Mouse (Mus musculus) large intestine, adult 2 months (tissue): Measurements from ENCODE around the gene Adamts3. TPM values are rescaled to one million over a fixed set of nuclear protein-coding genes. Genes with fewer than 3 reads are reported as not detected.

Experiments
- DNase-seq: peaks from one replicate; pipeline ENCODE4 v3.0.0-alpha.2; 2012; ENCODE audit warnings: low read depth, low spot score
- WGBS: fragments of 180-500 bp; shearing (Covaris S2); methylation state at CpG from one replicate; pipeline ENCODE4 v1.1.7; 2018; 5-methylcytosine and 5-hydroxymethylcytosine counted together
- polyA plus RNA-seq: library from polyadenylated mRNA; depleted of rRNA; stranded (reverse); fragments of >200 nt; gene quantifications from 2 replicates; pipeline ENCODE4 v1.2.3, GENCODE M21; 2012; rRNA removed

Gene Adamts3
- polyA plus RNA-seq: 0.21 and 0.63 TPM in 2 replicates

GRCm38 (mm10) chr5:89883051-89883907, at the start of gene Adamts3:
Gene Adamts3 (minus strand): TSS chr5:89883334.
- no peak for DNase-seq
- WGBS: 3% methylated on average over 64 of the region's 78 CpGs

GRCm38 (mm10) chr5:89931511-89931910, 48.4 kb upstream of the Adamts3 start:
- no peak for DNase-seq
- 69% methylated on average over 4 of the region's 4 CpGs for WGBS

DNA sequence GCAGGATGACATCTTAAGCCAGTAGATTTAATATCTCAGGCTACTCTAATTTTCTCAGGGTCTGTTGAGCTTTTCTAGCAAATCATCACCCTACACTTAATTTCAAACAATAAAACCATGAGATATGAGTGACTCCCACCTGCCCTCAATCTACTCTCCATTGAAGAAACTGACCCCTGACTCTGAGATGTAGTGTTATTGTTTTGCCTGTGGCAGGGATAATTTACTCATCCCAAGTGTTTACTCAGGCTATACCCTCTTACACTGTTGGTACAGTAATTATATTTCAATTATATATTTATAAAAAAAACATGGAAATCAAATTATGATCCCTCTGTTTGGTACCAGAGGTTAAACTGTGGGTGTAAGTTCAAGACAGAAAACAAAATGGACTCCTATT, 29.2 kb upstream of the Adamts3 start:
- DNase-seq: no peak

DNA sequence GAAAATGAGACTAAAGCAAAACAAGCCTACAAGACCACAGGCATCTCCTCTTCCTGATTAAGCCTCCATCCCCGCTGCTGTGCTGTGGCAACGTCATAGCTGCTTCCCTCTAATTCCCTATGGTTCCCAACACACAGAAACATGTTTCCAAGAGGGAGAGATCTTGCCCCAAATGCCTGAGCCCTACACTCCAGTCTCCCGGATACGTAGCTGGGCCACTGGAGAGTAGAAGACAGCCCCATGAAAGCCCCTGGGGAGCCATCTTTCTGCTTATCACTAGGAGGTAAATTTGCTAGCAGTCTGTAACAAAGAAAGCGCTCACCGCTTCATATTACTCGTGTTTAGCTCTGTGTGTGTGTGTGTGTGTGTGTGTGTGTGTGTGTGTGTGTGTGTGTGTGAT, 28.8 kb upstream of the Adamts3 start:
- no peak for DNase-seq
- WGBS: 73% methylated on average over 7 of the region's 7 CpGs

DNA sequence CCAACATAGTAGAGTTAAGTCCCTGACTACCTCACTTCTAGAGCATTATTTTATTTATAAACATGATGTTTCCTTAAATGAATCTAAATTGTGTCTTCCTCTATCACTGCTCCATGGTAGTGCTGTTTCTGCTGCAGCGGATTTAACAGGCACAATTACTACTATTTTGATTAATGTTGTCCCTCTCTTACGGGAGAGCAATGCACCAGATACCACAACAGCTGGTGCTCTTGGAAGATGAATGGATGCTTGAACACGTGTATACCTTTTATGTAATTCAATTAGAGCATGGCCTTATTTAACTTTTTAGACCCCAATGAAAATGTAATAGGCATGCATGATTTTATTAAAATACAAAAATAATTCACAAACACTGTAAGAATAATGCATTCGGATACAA, 28.4 kb upstream of the Adamts3 start:
- no peak for DNase-seq
- 83% methylated on average over 4 of the region's 4 CpGs for WGBS

GRCm38 (mm10) chr5:89906884-89907431, 23.8 kb upstream of the Adamts3 start:
- WGBS: 82% methylated on average over 13 of the region's 13 CpGs
- DNase-seq: no peak

DNA sequence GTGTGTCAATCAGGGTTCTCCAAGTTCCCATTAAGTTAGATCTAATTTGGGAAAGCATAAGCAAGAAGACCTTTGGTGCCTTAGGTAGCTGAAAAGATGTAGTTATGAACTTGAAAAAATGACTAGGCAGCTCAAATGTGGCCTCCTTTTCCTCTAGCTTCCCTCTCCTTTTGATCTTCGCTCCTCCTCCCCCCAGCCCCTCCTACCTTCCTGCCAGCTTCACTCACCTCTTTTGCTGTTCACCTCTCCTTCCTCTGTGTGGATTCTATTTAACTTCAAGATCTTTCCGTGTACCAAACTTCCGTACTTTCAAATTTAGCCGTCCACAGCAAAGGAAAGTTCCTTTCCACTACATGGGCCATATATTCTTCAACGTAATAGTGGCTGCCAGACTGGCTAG, 17.9 kb upstream of the Adamts3 start:
- no peak for DNase-seq
- WGBS: 81% methylated on average over 5 of the region's 5 CpGs

- 45% methylated on average over 9 of the region's 9 CpGs for WGBS
- DNase-seq: no peak
These were observed 14.4 kb upstream of the Adamts3 start for GRCm38 (mm10) chr5:89897495-89897894.

DNA sequence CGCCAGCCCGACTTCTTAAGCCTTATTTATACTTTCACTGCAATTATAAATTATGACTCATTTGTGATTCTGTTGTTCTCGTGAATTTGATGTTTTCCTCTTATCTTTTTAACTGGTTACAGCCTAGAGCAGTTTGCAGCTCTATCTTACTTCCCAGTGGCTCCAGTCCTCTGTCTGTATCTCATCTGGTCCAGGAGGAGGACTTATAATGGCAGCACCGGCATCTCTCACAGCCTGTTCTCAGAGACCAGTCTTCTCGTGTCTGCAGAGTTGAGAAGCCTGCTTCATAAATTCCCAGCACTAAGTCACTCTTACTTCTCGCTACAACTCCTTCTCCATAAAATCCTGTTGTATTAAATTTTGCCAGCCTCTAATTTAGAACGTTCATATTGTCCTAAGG, 12.4 kb upstream of the Adamts3 start:
- WGBS: 64% methylated on average over 7 of the region's 7 CpGs
- no peak for DNase-seq

GRCm38 (mm10) chr5:89884991-89885390, 1.9 kb upstream of the Adamts3 start:
- no peak for DNase-seq
- 28% methylated on average over 4 of the region's 4 CpGs for WGBS

GRCm38 (mm10) chr5:89883908-89884204, 722 bp upstream of the Adamts3 start:
- WGBS: 25% methylated on average over 8 of the region's 8 CpGs
- DNase-seq: no peak

- DNase-seq: no peak
- under 1% methylated on average over 35 of the region's 35 CpGs for WGBS
These were observed 921 bp downstream of the Adamts3 start for GRCm38 (mm10) chr5:89882091-89882734.

- no peak for DNase-seq
- WGBS: 73% methylated on average over 4 of the region's 4 CpGs
These were observed 1.7 kb downstream of the Adamts3 start for GRCm38 (mm10) chr5:89881425-89881824.

DNA sequence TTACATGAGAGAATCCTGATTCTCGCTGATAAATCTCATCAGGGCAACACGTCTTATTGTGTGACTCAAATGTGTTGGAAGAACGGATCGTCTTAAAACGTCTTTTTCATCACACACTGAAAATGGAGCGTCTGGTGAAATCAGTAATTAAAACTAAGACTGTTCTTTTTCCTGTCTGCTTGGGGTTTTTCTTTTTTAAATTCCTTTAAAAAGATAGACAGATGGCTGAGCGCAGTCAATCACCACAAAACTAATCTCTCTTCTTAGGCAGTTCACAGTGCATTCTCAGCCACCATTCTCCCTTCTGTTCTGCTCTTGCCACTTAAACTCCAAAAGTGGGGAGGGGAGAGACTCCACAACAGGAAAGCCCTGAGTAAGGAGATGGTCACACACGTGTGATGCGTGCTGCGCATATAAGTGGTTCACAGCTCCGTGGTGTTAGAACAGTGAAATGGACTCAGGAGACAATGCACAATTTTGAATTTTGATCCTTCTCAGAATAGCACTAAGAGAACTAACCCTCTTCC, 4.2 kb downstream of the Adamts3 start:
- WGBS: 87% methylated on average over 11 of the region's 11 CpGs
- DNase-seq: no peak

DNA sequence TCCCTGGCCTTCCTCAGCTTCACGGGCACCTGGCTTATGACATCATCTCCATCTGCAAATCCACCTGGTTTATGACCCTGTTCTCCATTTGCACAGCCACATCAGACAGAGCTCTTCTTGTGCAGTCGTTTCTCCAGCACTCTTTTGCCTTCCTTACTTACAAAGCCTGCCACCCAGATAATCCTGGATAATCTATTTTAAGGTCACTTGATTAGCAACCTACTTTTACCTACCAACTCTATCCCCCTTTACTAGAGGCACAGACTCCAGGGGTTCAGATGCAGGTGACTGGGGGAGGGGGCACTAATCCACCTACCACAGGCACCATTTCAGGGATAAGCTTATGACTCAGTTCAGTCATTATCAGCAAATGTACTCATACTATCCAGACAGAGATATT, 10.5 kb downstream of the Adamts3 start:
- WGBS: 29% methylated on average over 2 of the region's 2 CpGs
- no peak for DNase-seq

- 77% methylated on average over 4 of the region's 4 CpGs for WGBS
- no peak for DNase-seq
These were observed 23.5 kb downstream of the Adamts3 start for GRCm38 (mm10) chr5:89859603-89860002.

DNA sequence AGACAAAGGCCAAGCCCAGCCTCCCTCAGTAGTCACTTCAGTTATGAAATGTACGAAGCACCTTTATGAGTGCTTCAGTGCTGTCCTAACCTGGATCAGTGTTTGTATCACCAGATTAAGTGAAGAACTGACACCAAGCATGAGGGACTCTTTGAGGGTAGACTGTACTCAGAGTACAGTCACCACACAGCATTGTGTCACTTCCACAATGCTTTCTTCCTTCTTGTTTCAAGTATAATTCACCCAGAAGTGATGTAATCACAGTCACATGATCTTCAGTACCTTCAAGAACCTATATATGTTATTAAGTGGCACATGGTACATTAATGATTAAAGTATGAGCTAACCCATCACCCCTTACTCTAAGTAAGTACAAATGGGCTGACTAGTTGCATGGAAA, 24.3 kb downstream of the Adamts3 start:
- 89% methylated on average over 1 of the region's 1 CpGs for WGBS
- DNase-seq: no peak

GRCm38 (mm10) chr5:89846551-89846950, 36.6 kb downstream of the Adamts3 start:
- no peak for DNase-seq
- WGBS: 68% methylated on average over 1 of the region's 1 CpGs

GRCm38 (mm10) chr5:89844354-89844753, 38.8 kb downstream of the Adamts3 start:
- no peak for DNase-seq
- 8% methylated on average over 5 of the region's 5 CpGs for WGBS

DNA sequence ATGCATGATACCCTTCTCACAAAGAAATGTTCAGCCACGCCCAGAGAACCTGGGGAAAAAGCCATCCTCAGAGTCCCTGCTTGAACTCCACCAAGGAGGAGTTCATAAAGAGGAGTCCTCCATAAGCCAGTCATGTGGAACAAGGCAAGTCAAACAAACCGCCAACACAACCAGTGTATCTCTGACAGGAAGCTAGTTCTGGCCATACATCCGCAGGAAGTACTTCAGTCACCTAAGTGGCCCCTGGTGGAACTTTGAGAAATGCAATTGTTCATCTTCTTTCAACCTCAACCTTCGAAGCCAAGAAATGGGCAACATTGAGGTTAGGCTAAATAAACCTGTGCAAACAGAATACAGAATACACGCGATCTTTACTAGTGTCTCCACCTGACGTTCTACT, 39.7 kb downstream of the Adamts3 start:
- DNase-seq: no peak
- WGBS: 53% methylated on average over 7 of the region's 7 CpGs

DNA sequence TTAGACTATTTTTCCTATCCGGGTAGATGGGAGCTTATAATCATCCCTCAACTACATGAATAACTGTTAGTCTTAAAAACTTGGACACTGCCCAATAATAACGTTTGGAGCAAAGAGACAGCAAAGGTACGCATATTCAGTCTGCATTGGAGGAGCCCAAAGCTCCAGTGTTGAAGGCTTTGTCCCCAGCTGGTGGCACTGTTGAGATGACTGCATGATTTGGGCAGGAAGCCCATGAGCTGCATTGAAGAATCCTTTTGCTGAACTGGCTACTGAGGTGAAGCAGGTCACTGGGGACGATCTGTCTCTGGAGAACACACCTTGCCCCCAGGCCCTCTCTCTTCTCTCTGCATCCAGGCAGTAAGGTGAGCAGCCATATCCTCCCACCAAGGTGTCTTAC, 43.5 kb downstream of the Adamts3 start:
- DNase-seq: no peak
- WGBS: 25% methylated on average over 4 of the region's 4 CpGs
